Mouse (Mus musculus) layer of hippocampus, adult 8-10 months (tissue): Measurements from ENCODE around the gene Mllt10. TPM values are rescaled to one million over a fixed set of nuclear protein-coding genes. Genes with fewer than 3 reads are reported as not detected.

Source experiments
- DNase-seq, 2 experiments: peaks; one replicate each; pipeline ENCODE4 v3.0.0; 2022; ENCODE audit warnings: low spot score in 2 of 2
- total RNA-seq, 4 experiments: library from RNA; stranded (reverse); gene quantifications; 2 replicates each; pipeline ENCODE4 v1.2.4; 2022

Mllt10 gene
- total RNA-seq, 4 experiments from 2014 or later: 52.2 to 67.9 (median 61.5) TPM

- DNase-seq: no peak
These were observed 21.6 kb upstream of the Mllt10 start for GRCm38 (mm10) chr2:18033166-18034108.

- no peak for DNase-seq
These were observed 20.4 kb upstream of the Mllt10 start for GRCm38 (mm10) chr2:18034371-18035250.

- DNase-seq: no peak
These were observed 17.5 kb upstream of the Mllt10 start, which contains the start of gene A930004D18Rik for GRCm38 (mm10) chr2:18037491-18037890. TSS of gene A930004D18Rik (minus strand) at chr2:18037737.

- no peak for DNase-seq
These were observed 16.8 kb upstream of the Mllt10 start for GRCm38 (mm10) chr2:18038141-18038752.

- DNase-seq: no peak
These were observed 16.1 kb upstream of the Mllt10 start for GRCm38 (mm10) chr2:18038895-18039371.

- peak in 1 of 2 experiments; percentile 12 for DNase-seq
These were observed 15.3 kb upstream of the Mllt10 start for GRCm38 (mm10) chr2:18039566-18040290.

- DNase-seq: no peak
These were observed 14.5 kb upstream of the Mllt10 start for GRCm38 (mm10) chr2:18040347-18041160.

GRCm38 (mm10) chr2:18041199-18041885 lies 13.7 kb upstream of the Mllt10 start:
- no peak for DNase-seq

- no peak for DNase-seq
These were observed 9.8 kb upstream of the Mllt10 start for GRCm38 (mm10) chr2:18045143-18045780.

- no peak for DNase-seq
These were observed 9.3 kb upstream of the Mllt10 start for GRCm38 (mm10) chr2:18045781-18046181.

- DNase-seq: no peak
These were observed 8.9 kb upstream of the Mllt10 start for GRCm38 (mm10) chr2:18046186-18046585.

- DNase-seq: peak in 1 of 2 experiments; percentile 60
These were observed 8.0 kb upstream of the Mllt10 start for GRCm38 (mm10) chr2:18046758-18047645.

- peak in 1 of 2 experiments; percentile 68 for DNase-seq
These were observed 7.2 kb upstream of the Mllt10 start for GRCm38 (mm10) chr2:18047646-18048452.

GRCm38 (mm10) chr2:18048453-18049075 lies 6.5 kb upstream of the Mllt10 start, which contains the start of gene Skida1:
TSS of gene Skida1 (minus strand) at chr2:18049051.
- peak in 1 of 2 experiments; percentile 21 for DNase-seq

- no peak for DNase-seq
These were observed 5.7 kb upstream of the Mllt10 start for GRCm38 (mm10) chr2:18049279-18049821.

- DNase-seq: no peak
These were observed 5.0 kb upstream of the Mllt10 start for GRCm38 (mm10) chr2:18050018-18050417.
